Mouse (Mus musculus): ENCODE measurements around the gene Cenpf.

Gene Cenpf

GRCm38 (mm10) chr1:189687654-189688387, at the start of gene Cenpf:
Gene Cenpf, minus strand, starts transcription at chr1:189688086.
- in situ Hi-C loops (cut with MboI; ENCODE audit: low pct_unique_long_range_greater_than_20kb in 1 of 2, low sequenced_read_pairs in 2 of 2, unreplicated experiment in 1 of 2) = no loop called here

GRCm38 (mm10) chr1:189732156-189732555, 44.3 kb upstream of the Cenpf start:
- in situ Hi-C loops (cut with MboI; ENCODE audit: low pct_unique_long_range_greater_than_20kb in 1 of 2, low sequenced_read_pairs in 2 of 2, unreplicated experiment in 1 of 2) = no loop called here

GRCm38 (mm10) chr1:189731697-189732096, 43.8 kb upstream of the Cenpf start:
- in situ Hi-C loops (cut with MboI; ENCODE audit: low pct_unique_long_range_greater_than_20kb in 1 of 2, low sequenced_read_pairs in 2 of 2, unreplicated experiment in 1 of 2) = no loop called here

- in situ Hi-C loops (cut with MboI; ENCODE audit: low pct_unique_long_range_greater_than_20kb in 1 of 2, low sequenced_read_pairs in 2 of 2, unreplicated experiment in 1 of 2) = loop anchor here in 1 of 2 experiments (10.0 kb wide), 1 partner anchor 436 kb away; no protein-coding TSS in a partner anchor
Observed at GRCm38 (mm10) chr1:189729141-189729815, 41.4 kb upstream of the Cenpf start.

GRCm38 (mm10) chr1:189728784-189729115, 40.9 kb upstream of the Cenpf start:
- in situ Hi-C loops (cut with MboI; ENCODE audit: low pct_unique_long_range_greater_than_20kb in 1 of 2, low sequenced_read_pairs in 2 of 2, unreplicated experiment in 1 of 2) = loop anchor here in 1 of 2 experiments (10.0 kb wide), 1 partner anchor 436 kb away; no protein-coding TSS in a partner anchor

GRCm38 (mm10) chr1:189727884-189728783, 40.2 kb upstream of the Cenpf start, which contains the start of gene Ptpn14:
Gene Ptpn14, plus strand, starts transcription at chr1:189728268.
- in situ Hi-C loops (cut with MboI; ENCODE audit: low pct_unique_long_range_greater_than_20kb in 1 of 2, low sequenced_read_pairs in 2 of 2, unreplicated experiment in 1 of 2) = loop anchor here in 1 of 2 experiments (10.0 kb wide), 1 partner anchor 437 kb away; no protein-coding TSS in a partner anchor

GRCm38 (mm10) chr1:189727346-189727883, 39.5 kb upstream of the Cenpf start:
- in situ Hi-C loops (cut with MboI; ENCODE audit: low pct_unique_long_range_greater_than_20kb in 1 of 2, low sequenced_read_pairs in 2 of 2, unreplicated experiment in 1 of 2) = loop anchor here in 1 of 2 experiments (10.0 kb wide), 1 partner anchor 437 kb away; no protein-coding TSS in a partner anchor

- in situ Hi-C loops (cut with MboI; ENCODE audit: low pct_unique_long_range_greater_than_20kb in 1 of 2, low sequenced_read_pairs in 2 of 2, unreplicated experiment in 1 of 2) = loop anchor here in 1 of 2 experiments (10.0 kb wide), 1 partner anchor 439 kb away; no protein-coding TSS in a partner anchor
Observed at GRCm38 (mm10) chr1:189726121-189726520, 38.2 kb upstream of the Cenpf start.

- in situ Hi-C loops (cut with MboI; ENCODE audit: low pct_unique_long_range_greater_than_20kb in 1 of 2, low sequenced_read_pairs in 2 of 2, unreplicated experiment in 1 of 2) = no loop called here
Observed at GRCm38 (mm10) chr1:189718600-189718999, 30.7 kb upstream of the Cenpf start.

GRCm38 (mm10) chr1:189717546-189717945, 29.7 kb upstream of the Cenpf start:
- in situ Hi-C loops (cut with MboI; ENCODE audit: low pct_unique_long_range_greater_than_20kb in 1 of 2, low sequenced_read_pairs in 2 of 2, unreplicated experiment in 1 of 2) = no loop called here

GRCm38 (mm10) chr1:189715915-189716797, 28.3 kb upstream of the Cenpf start:
- in situ Hi-C loops (cut with MboI; ENCODE audit: low pct_unique_long_range_greater_than_20kb in 1 of 2, low sequenced_read_pairs in 2 of 2, unreplicated experiment in 1 of 2) = no loop called here

GRCm38 (mm10) chr1:189709001-189709400, 21.1 kb upstream of the Cenpf start:
- in situ Hi-C loops (cut with MboI; ENCODE audit: low pct_unique_long_range_greater_than_20kb in 1 of 2, low sequenced_read_pairs in 2 of 2, unreplicated experiment in 1 of 2) = loop anchor here in 1 of 2 experiments (5.0 kb wide), 1 partner anchor 168 kb away; no protein-coding TSS in a partner anchor

- in situ Hi-C loops (cut with MboI; ENCODE audit: low pct_unique_long_range_greater_than_20kb in 1 of 2, low sequenced_read_pairs in 2 of 2, unreplicated experiment in 1 of 2) = loop anchor here in 1 of 2 experiments (5.0 kb wide), 1 partner anchor 170 kb away; no protein-coding TSS in a partner anchor
Observed at GRCm38 (mm10) chr1:189707419-189707818, 19.5 kb upstream of the Cenpf start.

GRCm38 (mm10) chr1:189707014-189707413, 19.1 kb upstream of the Cenpf start:
- in situ Hi-C loops (cut with MboI; ENCODE audit: low pct_unique_long_range_greater_than_20kb in 1 of 2, low sequenced_read_pairs in 2 of 2, unreplicated experiment in 1 of 2) = loop anchor here in 1 of 2 experiments (5.0 kb wide), 1 partner anchor 170 kb away; no protein-coding TSS in a partner anchor

- in situ Hi-C loops (cut with MboI; ENCODE audit: low pct_unique_long_range_greater_than_20kb in 1 of 2, low sequenced_read_pairs in 2 of 2, unreplicated experiment in 1 of 2) = loop anchor here in 1 of 2 experiments (5.0 kb wide), 1 partner anchor 171 kb away; no protein-coding TSS in a partner anchor
Observed at GRCm38 (mm10) chr1:189706040-189706645, 18.3 kb upstream of the Cenpf start.

- in situ Hi-C loops (cut with MboI; ENCODE audit: low pct_unique_long_range_greater_than_20kb in 1 of 2, low sequenced_read_pairs in 2 of 2, unreplicated experiment in 1 of 2) = no loop called here
Observed at GRCm38 (mm10) chr1:189703591-189703990, 15.7 kb upstream of the Cenpf start.

- in situ Hi-C loops (cut with MboI; ENCODE audit: low pct_unique_long_range_greater_than_20kb in 1 of 2, low sequenced_read_pairs in 2 of 2, unreplicated experiment in 1 of 2) = no loop called here
Observed at GRCm38 (mm10) chr1:189703156-189703555, 15.3 kb upstream of the Cenpf start.

All from mouse embryonic stem cell (cell line).